Mouse (Mus musculus): ENCODE data around the gene Prkag2.
"Not testable (repeated sequence)": the region's sequence is repeated elsewhere in the genome, so short reads cannot be mapped to it uniquely, and the experiment has no call there.

Gene Prkag2

DNA sequence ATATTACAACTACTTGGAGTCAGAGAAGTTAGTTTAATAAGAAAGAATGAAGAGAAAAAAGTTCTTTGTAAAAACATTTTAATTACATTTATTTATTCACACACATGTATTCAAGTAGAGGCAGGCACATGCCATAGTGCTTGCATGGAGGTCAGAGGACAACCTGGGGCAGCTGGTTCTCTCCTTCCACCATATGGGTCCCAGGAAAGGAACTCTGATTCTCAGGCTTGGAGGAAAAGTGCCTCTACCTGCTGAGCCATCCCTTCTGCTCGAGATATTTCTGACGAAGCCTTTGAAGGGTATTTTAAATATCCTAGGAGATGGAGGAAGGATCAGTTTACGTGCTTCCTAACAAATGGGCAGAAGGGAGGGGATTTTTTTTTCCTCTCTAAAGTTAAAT, 277.7 kb downstream of the Prkag2 start:
- DNase-seq (ENCODE audit: low spot score) = no peak

DNA sequence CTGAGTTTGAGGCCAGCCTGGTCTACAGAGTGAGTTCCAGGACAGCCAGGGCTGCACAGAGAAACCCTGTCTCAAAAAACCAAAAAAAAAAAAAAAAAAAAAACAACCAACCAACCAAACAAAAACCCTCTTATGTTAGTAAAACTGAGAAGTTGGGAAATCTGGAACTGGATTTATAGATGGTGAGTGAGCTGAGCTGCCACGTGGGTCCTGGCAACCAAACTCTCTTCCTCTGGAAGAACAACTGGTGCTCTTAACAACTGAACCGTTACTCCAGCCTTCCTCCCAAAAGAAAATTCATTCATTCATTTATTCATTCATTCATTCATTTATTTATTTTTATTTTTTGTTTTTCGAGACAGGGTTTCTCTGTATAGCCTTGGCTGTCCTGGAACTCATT, 278.2 kb downstream of the Prkag2 start:
- not testable (repeated sequence) for DNase-seq (ENCODE audit: low spot score)

DNA sequence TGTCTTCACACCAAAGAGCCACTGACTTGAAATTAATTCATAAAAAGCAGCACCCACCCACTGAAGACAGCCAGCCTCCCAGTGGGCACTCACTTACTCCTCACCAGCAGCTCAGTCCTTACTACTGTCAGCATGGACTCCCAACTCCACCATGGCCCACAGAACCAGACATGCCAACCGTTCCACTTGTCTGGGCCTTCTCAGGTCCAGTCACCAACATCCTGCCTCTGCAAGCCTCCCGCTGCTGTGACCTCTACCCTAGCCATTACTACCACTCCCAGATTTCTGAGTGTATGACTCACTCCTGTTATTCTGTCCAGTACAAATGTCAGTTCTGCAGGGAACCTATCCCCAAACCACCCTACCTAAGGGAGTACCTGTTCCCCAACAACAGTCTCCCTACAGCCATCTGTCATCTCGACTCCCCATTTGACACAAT, 279.0 kb downstream of the Prkag2 start:
- DNase-seq (ENCODE audit: low spot score) = no peak

DNA sequence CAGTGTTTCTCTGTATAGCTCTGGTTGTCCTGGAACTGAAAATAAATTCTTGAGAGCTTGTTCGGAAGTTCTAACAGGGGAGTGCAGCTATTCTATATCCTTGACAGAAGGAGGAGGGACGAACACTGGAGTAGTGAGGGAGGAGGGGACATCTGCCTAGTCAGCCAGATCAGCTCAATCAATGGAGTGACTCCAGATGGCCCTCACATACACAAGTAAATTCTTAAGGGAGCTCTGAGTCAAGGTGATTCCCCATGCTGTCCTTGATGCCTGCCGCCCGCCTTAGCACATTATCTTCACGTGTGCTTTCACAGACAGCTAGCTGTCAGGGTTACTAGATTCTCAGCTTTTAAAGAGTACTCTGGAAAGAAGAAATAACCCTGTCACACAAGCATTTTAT, 279.8 kb downstream of the Prkag2 start:
- DNase-seq (ENCODE audit: low spot score) = no peak

DNA sequence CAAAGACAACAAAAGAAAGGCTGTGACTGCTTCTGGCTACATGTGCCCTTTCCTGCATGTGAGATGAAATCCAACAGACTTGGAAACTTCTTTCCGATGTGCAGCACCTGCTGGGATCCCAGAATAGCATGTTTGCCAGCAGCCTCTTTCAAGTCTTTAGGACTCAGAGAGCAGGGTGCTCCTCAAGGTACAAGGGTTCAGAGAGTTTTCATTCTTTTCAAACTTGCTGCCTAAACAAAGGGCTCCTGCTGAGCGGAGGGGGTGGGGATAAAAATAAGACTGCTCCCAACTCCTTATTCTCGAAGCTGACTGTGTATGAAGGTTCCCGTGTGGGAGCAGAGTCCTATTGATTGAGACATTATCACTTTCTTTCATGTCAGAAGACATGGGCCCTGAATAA, 283.3 kb downstream of the Prkag2 start:
- DNase-seq (ENCODE audit: low spot score) = no peak

DNA sequence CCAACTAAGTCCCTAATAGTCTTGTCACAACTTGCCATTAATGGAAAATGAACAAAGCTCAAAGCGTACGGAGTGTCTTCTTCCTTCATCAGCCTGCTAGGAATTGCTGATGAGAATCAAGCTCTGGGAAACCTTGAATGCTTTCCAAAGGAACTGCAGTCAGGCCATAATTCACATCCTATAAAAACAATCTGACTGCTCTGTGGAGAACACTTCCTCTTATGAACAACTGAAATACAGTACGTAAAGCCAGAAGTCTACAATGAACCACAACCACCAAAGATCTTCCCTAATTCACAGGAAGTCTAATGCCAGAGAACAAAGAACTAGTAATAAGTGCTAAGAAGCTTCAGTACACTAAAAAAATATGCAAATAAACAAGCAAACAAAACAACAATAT, 286.5 kb downstream of the Prkag2 start:
- DNase-seq (ENCODE audit: low spot score) = no peak

DNA sequence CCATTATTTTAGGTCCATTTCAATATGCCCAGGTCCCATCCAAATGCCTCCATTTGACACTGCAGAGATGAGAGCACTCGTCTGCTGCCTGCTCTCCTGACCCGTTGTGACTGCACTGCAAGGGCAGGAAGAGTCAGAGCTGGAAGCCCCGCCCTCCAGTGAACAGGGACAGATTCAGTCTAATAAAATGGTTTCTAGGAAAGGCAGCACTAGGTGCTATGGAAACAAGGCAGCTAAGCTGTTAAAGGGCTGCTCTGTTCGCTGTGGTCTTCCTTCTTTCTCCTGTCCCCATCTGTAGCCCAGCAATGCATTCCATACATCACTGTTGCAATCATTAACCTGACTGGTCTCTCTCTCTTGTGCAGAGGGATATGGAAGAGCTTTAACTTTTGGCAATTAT, 287.4 kb downstream of the Prkag2 start:
- DNase-seq (ENCODE audit: low spot score) = no peak

Data from testis, postnatal 14 days (tissue).